12 mouse cellular contexts compared by ENCODE assay signal in the genomic region with DNA sequence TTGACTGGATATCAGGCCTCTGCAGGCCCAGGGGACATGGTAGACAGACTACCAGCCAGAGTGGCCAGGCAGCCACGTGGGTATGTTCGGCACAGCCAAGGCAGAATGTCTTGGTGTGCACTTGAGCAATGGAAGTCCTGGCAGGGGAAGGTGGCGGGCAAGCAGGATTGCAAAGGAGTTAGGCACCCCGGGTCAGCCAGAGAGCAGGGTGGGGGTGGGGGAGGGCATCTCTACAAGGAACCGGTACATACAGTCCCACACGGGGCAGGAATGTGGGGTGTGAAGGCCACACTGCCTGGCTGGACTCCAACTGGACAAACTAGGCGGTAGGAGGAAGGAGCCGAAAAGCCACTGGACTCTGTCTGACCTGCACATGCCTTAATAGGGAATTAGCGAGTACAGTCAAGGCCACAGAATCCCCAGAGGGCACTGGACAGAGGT. TPM values are rescaled to one million over a fixed set of nuclear protein-coding genes. Genes with fewer than 3 reads are reported as not detected.
A peak's percentile ranks its signal among the peaks of the same experiment; 100 is the strongest.
DNase-seq lines count a peak whose midpoint lies in the region; ATAC-seq and TF ChIP-seq lines count a peak whose summit lies in the region.
"Had no signal": no experiment of that assay in that cellular context is flagged by ENCODE, and none has a peak within 500 bp of the region (broad histone marks: within the 10 kb centered on the region; RNA-seq: fewer than 3 reads in every experiment).

No protein-coding gene starts in this region.

- H3K9ac ChIP-seq in liver, adult 2 months (ENCODE audit: low read depth, low read length) = no peak overlapping the region
- H3K9ac ChIP-seq in liver, embryonic 11.5 days (ENCODE audit: low read depth, low read length) = no peak overlapping the region
- H3K9ac ChIP-seq in kidney, embryonic 16.5 days (replicated peaks; ENCODE audit: low read length) = no peak overlapping the region
- H3K9ac ChIP-seq in heart, embryonic 12.5 days = no peak overlapping the region
- H3K9ac ChIP-seq: lung, embryonic 15.5 days had no signal

- no peak overlapping the region for H3K27ac ChIP-seq in liver, adult 2 months (replicated peaks; ENCODE audit: insufficient read depth, low read depth, low read length)
- no peak overlapping the region for H3K27ac ChIP-seq in liver, embryonic 11.5 days (ENCODE audit: low read depth, low read length)
- no peak overlapping the region for H3K27ac ChIP-seq in kidney, embryonic 16.5 days (ENCODE audit: low read length)
- no peak overlapping the region for H3K27ac ChIP-seq in heart, embryonic 12.5 days (ENCODE audit: poor library complexity, severe bottlenecking)
- H3K27ac ChIP-seq: lung, embryonic 15.5 days had no signal

- no peaks in the 10 kb centered on the region for H3K79me2 ChIP-seq in liver, adult 2 months (ENCODE audit: control insufficient read depth, insufficient read depth, low read length)

- no peak for ATAC-seq in liver, embryonic 11.5 days (replicated peaks; ENCODE audit: low FRiP score)
- peak; percentile 62 for ATAC-seq in kidney, embryonic 16.5 days (ENCODE audit: low FRiP score, low TSS enrichment)
- ATAC-seq in heart, embryonic 12.5 days (ENCODE audit: insufficient number of reproducible peaks, low FRiP score) = no peak
- no peak for ATAC-seq in activated CD4-positive, CD25-positive, alpha-beta regulatory T cell, adult 4 months

- no peak overlapping the region for H3K4me3 ChIP-seq in liver, adult 2 months (ENCODE audit: insufficient read depth, low read depth, low read length)
- H3K4me3 ChIP-seq in liver, embryonic 11.5 days (ENCODE audit: low read depth, low read length) = no peak overlapping the region
- no peak overlapping the region for H3K4me3 ChIP-seq in kidney, embryonic 16.5 days (ENCODE audit: low read length)
- H3K4me3 ChIP-seq in heart, embryonic 12.5 days = no peak overlapping the region
- H3K4me3 ChIP-seq: lung, embryonic 15.5 days had no signal

- no peaks in the 10 kb centered on the region for H3K36me3 ChIP-seq in liver, adult 2 months (ENCODE audit: control insufficient read depth, insufficient read depth, low read length)
- H3K36me3 ChIP-seq in liver, embryonic 11.5 days (ENCODE audit: control insufficient read depth, insufficient read depth, low read length) = no peaks in the 10 kb centered on the region
- H3K36me3 ChIP-seq in kidney, embryonic 16.5 days (ENCODE audit: insufficient read depth, low read length) = no peaks in the 10 kb centered on the region
- no peaks in the 10 kb centered on the region for H3K36me3 ChIP-seq in heart, embryonic 12.5 days
- H3K36me3 ChIP-seq: lung, embryonic 15.5 days had no signal

- H3K9me3 ChIP-seq in liver, embryonic 11.5 days (ENCODE audit: control insufficient read depth, low read length) = no peaks in the 10 kb centered on the region
- H3K9me3 ChIP-seq in kidney, embryonic 16.5 days (ENCODE audit: low read length) = no peaks in the 10 kb centered on the region
- no peaks in the 10 kb centered on the region for H3K9me3 ChIP-seq in heart, embryonic 12.5 days (replicated peaks)
- H3K9me3 ChIP-seq: lung, embryonic 15.5 days had no signal

- no peaks in the 10 kb centered on the region for H3K27me3 ChIP-seq in liver, adult 2 months (ENCODE audit: control insufficient read depth, insufficient read depth, low read length)
- H3K27me3 ChIP-seq in liver, embryonic 11.5 days (replicated peaks; ENCODE audit: control insufficient read depth, insufficient read depth, low read length) = peaks cover 31% of the 10 kb centered on the region
- H3K27me3 ChIP-seq in kidney, embryonic 16.5 days (ENCODE audit: insufficient read depth, low read length) = peaks cover 42% of the 10 kb centered on the region
- H3K27me3 ChIP-seq in heart, embryonic 12.5 days (replicated peaks) = peaks cover 74% of the 10 kb centered on the region

- DNase-seq in liver, adult 2 months (ENCODE audit: extremely low read depth, low read depth, low spot score) = peak; percentile 89
- no peak for DNase-seq in liver, embryonic 11.5 days (ENCODE audit: low spot score)
- peak; percentile 80 for DNase-seq in adrenal gland, postnatal 14 days
- peak; percentile 68 for DNase-seq in lung, postnatal 36 days
- DNase-seq: heart, adult 11 months; heart, postnatal 4 days; layer of hippocampus, postnatal 36 days had no signal

- 8% methylated on average over 9 of the region's 9 CpGs for WGBS in liver, adult 2 months
- WGBS in liver, embryonic 11.5 days = 75% methylated on average over 9 of the region's 9 CpGs
- 61% methylated on average over 9 of the region's 9 CpGs for WGBS in kidney, embryonic 16.5 days
- 69% methylated on average over 9 of the region's 9 CpGs for WGBS in heart, embryonic 12.5 days

- H3K4me1 ChIP-seq in liver, adult 2 months (ENCODE audit: control insufficient read depth, insufficient read depth, low read length) = peaks cover 14% of the 10 kb centered on the region
- no peaks in the 10 kb centered on the region for H3K4me1 ChIP-seq in liver, embryonic 11.5 days (replicated peaks; ENCODE audit: control insufficient read depth, insufficient read depth, low read length)
- peaks cover 24% of the 10 kb centered on the region for H3K4me1 ChIP-seq in kidney, embryonic 16.5 days (ENCODE audit: insufficient read depth, low read length)
- H3K4me1 ChIP-seq in heart, embryonic 12.5 days (replicated peaks) = peaks cover 15% of the 10 kb centered on the region; the same call in 1 of the 2 replicates

- H3K4me2 ChIP-seq in liver, embryonic 11.5 days = no peak overlapping the region
- H3K4me2 ChIP-seq in kidney, embryonic 16.5 days (replicated peaks; ENCODE audit: low read depth, low read length) = no peak overlapping the region
- no peak overlapping the region for H3K4me2 ChIP-seq in heart, embryonic 12.5 days
- H3K4me2 ChIP-seq: lung, embryonic 15.5 days had no signal

- no peak for TF ChIP-seq POLR2A in liver, adult 2 months (IDR thresholded peaks at IDR 0.05; ENCODE audit: extremely low read depth, insufficient read depth, low read length)

- TF ChIP-seq CTCF in liver, adult 2 months (IDR thresholded peaks at IDR 0.05; ENCODE audit: low read depth, low read length) = no peak

RNA-seq across cellular contexts. Expression of a gene that starts 3.8 kb away (rescaled TPM):
- total RNA-seq in liver, adult 2 months (2014; rRNA removed) = 3.7 and 5.7 TPM in 2 replicates
- polyA plus RNA-seq in liver, adult 2 months (2012; rRNA removed) = 5.4 and 8.7 TPM in 2 replicates
- polyA plus RNA-seq in liver, embryonic 11.5 days (2014; fragmentation: Nextera tagmentation; extraction: Ambion mirVana) = 0.18 and 0.37 TPM in 2 replicates
- total RNA-seq in adrenal gland, postnatal 14 days (2021) = 2.7 and 4.6 TPM in 2 replicates
- polyA plus RNA-seq in kidney, embryonic 16.5 days (2015; fragmentation: Nextera tagmentation; extraction: Ambion mirVana) = 0.45 and 0.60 TPM in 2 replicates
- polyA plus RNA-seq in heart, embryonic 12.5 days (2016; fragmentation: Nextera tagmentation; extraction: Ambion mirVana) = not detected in 2 replicates
- polyA plus RNA-seq in activated CD4-positive, CD25-positive, alpha-beta regulatory T cell, adult 4 months (2017; shearing (Covaris generic)) = not detected
- total RNA-seq: common myeloid progenitor, adult 5-6 weeks had no signal

RNA-seq across cellular contexts. Expression of a gene that starts 7.9 kb away (rescaled TPM):
- total RNA-seq in liver, adult 2 months (2014; rRNA removed) = not detected in 2 replicates
- not detected in 2 replicates for polyA plus RNA-seq in liver, adult 2 months (2012; rRNA removed)
- not detected in 2 replicates for polyA plus RNA-seq in liver, embryonic 11.5 days (2014; fragmentation: Nextera tagmentation; extraction: Ambion mirVana)
- total RNA-seq in adrenal gland, postnatal 14 days (2021) = not detected in 2 replicates
- not detected in 2 replicates for polyA plus RNA-seq in kidney, embryonic 16.5 days (2015; fragmentation: Nextera tagmentation; extraction: Ambion mirVana)
- polyA plus RNA-seq in heart, embryonic 12.5 days (2016; fragmentation: Nextera tagmentation; extraction: Ambion mirVana) = not detected in 2 replicates
- not detected for polyA plus RNA-seq in activated CD4-positive, CD25-positive, alpha-beta regulatory T cell, adult 4 months (2017; shearing (Covaris generic))
- total RNA-seq: common myeloid progenitor, adult 5-6 weeks; heart, postnatal 4 days; layer of hippocampus, postnatal 36 days had no signal
- polyA plus RNA-seq: lung, embryonic 15.5 days had no signal

RNA-seq across cellular contexts. Expression of a gene that starts 47.7 kb away (rescaled TPM):
- total RNA-seq in liver, adult 2 months (2014; rRNA removed) = not detected in 2 replicates
- not detected in 2 replicates for polyA plus RNA-seq in liver, adult 2 months (2012; rRNA removed)
- polyA plus RNA-seq in liver, embryonic 11.5 days (2014; fragmentation: Nextera tagmentation; extraction: Ambion mirVana) = not detected in 2 replicates
- not detected in 2 replicates for total RNA-seq in adrenal gland, postnatal 14 days (2021)
- polyA plus RNA-seq in kidney, embryonic 16.5 days (2015; fragmentation: Nextera tagmentation; extraction: Ambion mirVana) = not detected in 2 replicates
- polyA plus RNA-seq in heart, embryonic 12.5 days (2016; fragmentation: Nextera tagmentation; extraction: Ambion mirVana) = not detected in 2 replicates
- not detected for polyA plus RNA-seq in activated CD4-positive, CD25-positive, alpha-beta regulatory T cell, adult 4 months (2017; shearing (Covaris generic))
- total RNA-seq: common myeloid progenitor, adult 5-6 weeks; heart, postnatal 4 days; layer of hippocampus, postnatal 36 days had no signal
- polyA plus RNA-seq: lung, embryonic 15.5 days had no signal
